Mouse (Mus musculus) gastrocnemius, postnatal 36 days (tissue): Measurements from ENCODE around the gene Myadml2. TPM values are rescaled to one million over a fixed set of nuclear protein-coding genes. Genes with fewer than 3 reads are reported as not detected.

Experiments
- DNase-seq, 2 experiments: peaks; one replicate each; pipeline ENCODE4 v3.0.0; 2022
- intact Hi-C: fragments of 180-260 bp; cut with DNase I; formaldehyde crosslinking; loops from one replicate; pipeline ENCODE4 v1.15.1; 2025
- total RNA-seq, 2 experiments: library from RNA; stranded (reverse); gene quantifications; 2 replicates each; pipeline ENCODE4 v1.2.3; 2021

Gene Myadml2
- total RNA-seq, 2 experiments from 2014 or later, result 129 to 137 TPM

DNA sequence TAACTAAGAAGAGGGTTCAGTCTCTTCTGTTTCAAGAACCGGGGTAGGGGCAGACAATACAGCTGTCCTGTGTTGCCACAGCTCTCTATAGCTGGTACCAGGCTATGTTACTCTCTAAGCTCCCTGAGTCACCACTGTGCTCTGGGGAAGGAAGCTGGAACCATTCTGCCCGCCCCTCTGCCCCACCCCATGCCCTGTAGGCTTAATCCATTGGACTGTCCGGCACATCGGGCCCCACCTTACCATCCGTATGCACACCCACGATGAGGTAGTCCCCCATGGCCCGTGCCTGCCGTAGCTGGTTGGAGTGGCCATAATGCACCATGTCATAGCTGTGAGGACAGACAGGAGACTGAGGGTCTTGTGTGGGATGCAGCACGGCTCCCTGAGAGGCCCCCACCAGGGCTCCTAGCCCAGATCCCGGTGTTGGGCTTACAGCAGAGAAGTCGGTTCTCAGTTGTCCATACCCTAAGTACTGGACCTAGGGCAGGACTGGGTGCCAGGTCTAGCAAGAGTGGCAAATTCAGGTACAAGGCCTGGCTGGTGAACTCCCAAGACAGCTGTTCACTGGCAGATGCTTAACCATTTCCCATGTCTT lies 32.3 kb downstream of the Myadml2 start:
- DNase-seq, result no peak
- intact Hi-C loops, result no loop called here

DNA sequence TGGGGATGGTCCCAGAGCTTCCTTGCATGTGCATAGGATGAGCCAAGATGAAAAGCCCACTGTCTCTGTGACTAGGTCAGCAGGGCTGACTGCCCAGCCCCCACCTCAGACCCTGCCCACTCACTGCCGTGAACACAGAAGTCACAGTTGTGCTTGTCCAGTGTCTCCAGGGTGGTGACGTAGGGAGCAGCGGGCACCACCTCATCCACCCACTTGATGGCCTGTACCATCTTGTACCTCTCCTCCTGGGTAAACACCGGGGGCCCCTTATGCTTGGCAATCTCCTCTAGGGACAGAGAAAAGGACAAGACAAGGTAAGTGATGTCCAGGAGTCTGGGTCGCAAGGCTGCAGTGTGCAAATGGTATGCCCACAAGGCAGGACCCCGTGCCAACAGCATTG lies 32.8 kb downstream of the Myadml2 start:
- intact Hi-C loops, result no loop called here
- no peak for DNase-seq

DNA sequence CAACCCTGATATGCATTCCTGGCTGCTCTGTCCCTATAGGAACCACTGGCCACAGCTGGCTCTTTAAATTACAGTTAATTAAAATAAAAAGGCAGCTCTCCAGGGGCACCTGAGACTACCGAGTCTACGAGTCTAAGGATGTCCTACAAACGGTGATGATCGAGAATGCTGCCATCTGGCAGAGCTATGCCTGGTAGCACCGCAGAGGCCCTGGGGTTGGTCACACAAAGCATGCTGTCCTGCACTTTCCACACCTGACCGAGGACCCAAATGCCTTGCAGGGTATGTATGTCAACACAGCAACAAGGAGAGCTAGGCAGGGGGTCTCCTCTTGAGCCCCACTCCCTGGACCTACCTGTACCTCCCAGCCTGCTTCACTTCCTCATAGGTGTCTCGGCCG lies 34.0 kb downstream of the Myadml2 start:
- intact Hi-C loops, result loop anchor here (5.0 kb wide), 2 partner anchors 37 to 122 kb away; partner anchors contain the start of gene Slc25a10

DNA sequence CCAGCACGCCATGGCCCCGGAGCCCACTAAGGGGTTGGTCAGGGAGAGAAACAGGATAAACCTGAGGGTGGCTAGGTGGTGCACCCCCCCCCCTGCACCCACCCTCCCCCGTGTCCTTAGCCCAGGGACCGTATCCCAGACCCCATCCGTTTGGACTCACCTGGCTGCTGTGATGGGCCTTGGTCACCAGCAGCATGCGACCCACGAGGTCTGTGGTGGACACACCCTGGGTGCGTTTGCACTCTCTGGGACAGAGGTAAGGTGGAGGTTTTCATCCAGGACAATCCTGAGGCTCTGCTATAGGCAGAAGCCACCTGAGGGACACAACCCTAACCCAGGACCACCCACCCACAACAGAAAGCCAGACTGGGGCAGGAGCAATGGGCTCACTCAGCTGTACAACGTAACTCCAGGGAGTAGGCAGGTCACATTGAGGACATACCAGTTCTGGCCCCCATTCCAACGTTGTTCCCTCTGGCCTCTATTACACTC lies 34.4 kb downstream of the Myadml2 start:
- intact Hi-C loops, result loop anchor here (5.0 kb wide), 2 partner anchors 36 to 121 kb away; partner anchors contain the start of gene Slc25a10
- no peak for DNase-seq

More for the DNA sequence above, 34.0 kb downstream of the Myadml2 start:
- no peak for DNase-seq

DNA sequence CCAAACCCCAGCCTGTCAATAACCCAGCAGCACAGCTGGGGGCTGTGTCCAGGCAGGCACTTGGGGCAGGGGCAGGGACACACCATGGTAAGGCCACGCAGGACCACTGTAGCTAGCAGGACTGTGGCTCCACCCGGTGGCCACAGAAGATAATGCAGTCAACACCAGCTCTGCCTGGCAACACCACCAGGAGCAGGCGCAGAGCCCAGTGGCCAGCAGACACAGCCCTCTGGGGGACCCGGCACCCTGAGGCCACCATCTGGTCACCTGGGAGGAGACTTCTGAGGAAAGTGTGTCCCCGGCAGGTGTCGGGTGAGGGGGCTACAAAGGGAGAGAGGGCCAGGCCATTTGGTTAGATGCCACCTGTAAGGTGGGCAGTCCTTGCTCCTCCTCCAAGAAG lies 35.2 kb downstream of the Myadml2 start:
- intact Hi-C loops, result loop anchor here (1.0 to 5.0 kb wide), 3 partner anchors 35 to 120 kb away; partner anchors contain the start of gene Slc25a10
- DNase-seq, result peak; percentile 63 to 82

DNA sequence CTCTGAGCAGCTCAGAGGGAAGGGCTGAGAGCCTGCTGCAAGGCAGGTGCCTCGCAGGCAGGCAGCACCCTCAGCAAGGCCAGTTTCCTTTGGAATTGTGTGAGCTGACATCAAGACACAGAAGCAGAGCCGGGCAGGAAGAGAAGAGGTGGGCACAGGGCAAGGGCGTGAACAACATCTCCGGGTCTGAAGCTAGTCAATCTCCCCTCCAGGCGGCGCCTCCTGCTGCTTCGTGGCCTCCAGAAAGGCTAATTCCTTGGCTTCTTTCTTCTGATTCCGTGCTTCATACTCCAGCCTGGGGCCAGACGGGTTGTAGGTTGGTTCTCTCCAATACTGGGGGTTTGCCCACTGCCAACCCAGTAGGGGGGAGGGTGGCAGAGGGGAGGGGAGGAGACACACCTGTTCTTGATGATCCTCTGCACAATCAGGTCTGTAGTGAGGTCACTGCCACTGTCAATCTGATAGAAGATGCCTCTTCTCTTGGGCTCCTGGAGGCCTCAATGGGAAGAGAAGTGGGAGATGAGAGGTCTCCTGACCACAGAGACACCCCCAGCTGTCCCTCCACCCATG lies 37.4 kb downstream of the Myadml2 start:
- intact Hi-C loops, result loop anchor here (5.0 kb wide), 2 partner anchors 33 to 118 kb away; partner anchors contain the start of gene Slc25a10
- no peak for DNase-seq

DNA sequence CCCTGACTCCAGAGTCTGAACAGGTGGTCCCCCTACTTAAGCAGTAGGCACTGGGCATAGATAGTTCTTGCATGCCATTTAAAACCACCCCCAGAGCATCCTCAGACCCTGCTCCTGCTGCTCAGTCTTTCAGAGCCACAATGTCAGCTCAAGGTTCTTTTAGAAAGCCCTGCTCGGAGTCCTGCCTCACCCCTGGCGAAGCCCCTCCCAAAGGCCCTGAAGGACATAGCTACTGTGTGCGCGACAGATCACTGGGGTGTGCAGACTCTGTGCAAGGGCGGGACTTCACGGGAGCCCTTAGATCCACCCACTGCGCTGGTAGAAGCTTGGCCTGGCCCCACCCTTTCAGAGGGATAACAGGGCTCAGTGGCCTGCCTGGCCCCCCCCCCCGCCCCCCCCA lies 38.7 kb downstream of the Myadml2 start:
- no peak for DNase-seq
- intact Hi-C loops, result no loop called here

DNA sequence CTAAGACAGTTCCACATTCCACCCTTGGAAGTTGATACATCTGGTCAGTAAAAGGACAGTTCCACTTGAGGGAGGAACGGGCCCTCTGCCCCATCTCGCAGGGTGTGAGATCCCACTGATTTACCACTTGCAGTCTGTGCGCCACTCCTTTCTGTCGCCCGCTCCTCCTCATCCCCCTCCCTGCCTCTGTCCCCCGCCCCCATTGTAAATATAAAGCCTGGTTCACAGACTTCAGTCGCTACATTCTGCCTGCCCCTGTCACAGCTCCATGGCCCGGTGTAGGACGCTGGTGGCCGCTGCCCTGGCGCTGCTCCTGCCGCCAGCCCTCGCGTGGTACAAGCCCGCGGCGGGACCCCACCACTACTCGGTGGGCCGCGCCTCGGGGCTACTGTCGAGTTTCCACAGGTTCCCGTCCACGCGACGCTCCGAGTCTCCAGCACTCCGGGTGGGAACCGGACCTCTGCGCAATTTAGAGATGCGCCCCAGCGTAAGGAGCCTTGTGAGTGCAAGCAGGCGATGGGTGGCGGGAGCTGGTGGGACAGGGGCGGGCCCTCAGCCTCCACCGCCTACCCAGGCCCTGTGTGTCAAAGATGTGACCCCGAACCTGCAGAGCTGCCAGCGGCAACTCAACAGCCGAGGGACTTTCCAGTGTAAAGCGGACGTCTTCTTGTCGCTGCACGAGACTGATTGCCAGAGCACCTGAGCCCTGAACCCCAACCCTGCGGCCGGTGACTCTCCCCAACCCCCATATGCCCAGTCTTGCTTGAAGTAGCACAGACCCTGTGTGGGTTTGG lies 39.5 kb downstream of the Myadml2 start, which contains the start of gene Npb:
Gene Npb (plus strand): TSS at position 237 of the 794 bp plus-strand sequence.
- intact Hi-C loops, result no loop called here
- DNase-seq, result no peak

DNA sequence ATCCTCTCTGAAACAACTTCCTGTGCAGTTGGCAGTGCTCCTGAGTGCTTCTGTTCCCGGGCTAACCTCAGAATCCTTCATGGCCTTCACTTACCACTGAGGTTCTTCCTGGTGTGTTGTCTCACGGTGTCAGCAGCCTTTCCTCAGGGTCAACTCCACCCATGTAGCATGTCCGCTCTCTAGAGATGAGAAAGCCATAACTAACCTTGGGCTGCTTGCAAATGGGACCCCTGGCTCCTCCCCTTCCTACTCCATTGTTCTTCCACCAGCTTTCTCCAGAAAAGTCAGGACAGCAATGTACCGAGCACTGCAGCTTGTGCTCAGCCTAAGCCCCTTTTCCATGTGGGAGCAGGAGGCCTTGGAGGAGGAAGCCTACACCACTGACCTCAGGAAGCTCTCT lies 41.2 kb downstream of the Myadml2 start:
- no peak for DNase-seq
- intact Hi-C loops, result no loop called here

DNA sequence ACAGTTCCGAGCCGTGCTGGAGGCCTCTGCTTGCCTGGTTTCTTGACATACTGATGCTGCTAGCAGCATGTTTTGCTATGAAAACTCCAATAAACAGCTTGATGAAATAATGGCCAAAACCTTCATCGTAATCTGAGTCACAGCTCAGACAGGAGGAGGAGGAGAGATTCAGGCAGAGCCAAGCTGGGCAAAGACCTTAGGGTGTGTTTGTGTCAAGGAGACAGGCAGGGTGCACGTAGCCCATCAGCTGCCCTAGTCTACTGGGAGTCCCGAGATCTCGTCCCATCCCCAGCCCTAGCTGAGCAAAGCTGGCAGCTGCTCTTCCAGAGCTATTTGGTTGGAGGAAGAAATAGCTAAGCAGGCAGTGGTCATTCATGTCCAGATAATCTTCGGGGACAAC lies 42.3 kb downstream of the Myadml2 start:
- DNase-seq, result no peak
- intact Hi-C loops, result no loop called here

DNA sequence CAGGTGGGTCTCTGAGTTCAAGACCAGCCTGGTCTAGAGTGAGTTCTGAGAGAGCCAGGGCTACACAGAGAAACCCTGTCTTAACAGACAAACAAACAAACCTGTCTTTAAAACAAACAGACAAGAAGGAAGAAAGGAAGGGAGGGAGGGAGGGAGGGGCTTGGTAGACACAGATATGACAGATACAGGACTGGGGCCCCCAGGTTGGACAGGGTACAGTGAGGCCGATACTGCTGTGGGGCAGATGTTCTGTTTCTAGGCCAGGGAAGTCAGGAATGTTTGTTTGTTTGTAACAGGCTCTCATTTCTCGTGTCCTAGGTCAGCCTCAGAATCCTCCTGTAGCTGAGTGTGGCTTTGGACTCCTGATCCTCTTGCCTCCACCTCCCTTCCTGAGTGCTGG lies 44.4 kb downstream of the Myadml2 start:
- intact Hi-C loops, result no loop called here

DNA sequence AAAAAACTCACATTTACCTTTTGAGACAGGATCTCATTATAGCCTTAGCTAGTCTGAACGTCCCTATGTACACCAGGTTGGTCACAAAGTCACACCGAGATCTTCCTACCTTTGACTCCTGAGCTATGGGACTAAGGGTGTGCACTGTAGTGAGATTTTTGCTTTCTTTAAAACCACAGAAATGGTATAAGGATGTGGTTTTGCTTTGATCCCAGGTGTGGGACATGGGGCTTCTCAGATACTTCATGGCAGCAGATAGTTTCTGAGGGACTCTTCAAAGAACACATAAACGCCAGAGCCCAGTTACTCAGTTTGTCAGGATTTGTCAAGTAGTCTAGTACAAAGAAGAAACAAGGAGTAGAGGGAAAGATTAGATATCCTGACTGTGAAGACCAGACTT lies 47.2 kb downstream of the Myadml2 start:
- no peak for DNase-seq

More for the DNA sequence above, 44.4 kb downstream of the Myadml2 start:
- no peak for DNase-seq

DNA sequence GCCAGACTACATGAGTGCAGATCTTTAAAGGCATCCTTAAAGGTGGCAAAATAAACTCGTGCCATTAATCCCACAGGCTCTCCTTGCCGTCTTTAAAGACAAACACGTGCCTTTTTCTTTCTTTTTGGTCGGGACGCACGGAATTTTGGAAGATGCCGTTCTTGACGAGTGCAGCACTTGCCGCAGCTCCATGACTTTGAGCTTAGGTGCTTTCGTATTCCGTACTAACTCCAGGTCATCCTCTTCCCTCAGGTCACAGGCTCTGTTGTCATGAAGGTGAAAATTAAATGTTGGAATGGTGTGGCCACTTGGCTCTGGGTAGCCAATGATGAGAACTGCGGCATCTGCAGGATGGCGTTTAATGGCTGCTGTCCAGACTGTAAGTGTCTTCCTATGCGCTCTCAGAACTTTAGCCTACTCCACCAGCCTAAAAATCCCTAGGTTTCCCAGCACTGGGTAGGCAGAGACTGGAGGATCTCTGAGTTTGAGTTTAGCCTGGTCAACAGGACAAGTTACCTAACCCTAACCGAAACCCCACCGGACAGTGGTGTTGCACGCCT lies 48.9 kb downstream of the Myadml2 start:
- DNase-seq, result no peak

More for the DNA sequence above, 47.2 kb downstream of the Myadml2 start:
- intact Hi-C loops, result no loop called here

DNA sequence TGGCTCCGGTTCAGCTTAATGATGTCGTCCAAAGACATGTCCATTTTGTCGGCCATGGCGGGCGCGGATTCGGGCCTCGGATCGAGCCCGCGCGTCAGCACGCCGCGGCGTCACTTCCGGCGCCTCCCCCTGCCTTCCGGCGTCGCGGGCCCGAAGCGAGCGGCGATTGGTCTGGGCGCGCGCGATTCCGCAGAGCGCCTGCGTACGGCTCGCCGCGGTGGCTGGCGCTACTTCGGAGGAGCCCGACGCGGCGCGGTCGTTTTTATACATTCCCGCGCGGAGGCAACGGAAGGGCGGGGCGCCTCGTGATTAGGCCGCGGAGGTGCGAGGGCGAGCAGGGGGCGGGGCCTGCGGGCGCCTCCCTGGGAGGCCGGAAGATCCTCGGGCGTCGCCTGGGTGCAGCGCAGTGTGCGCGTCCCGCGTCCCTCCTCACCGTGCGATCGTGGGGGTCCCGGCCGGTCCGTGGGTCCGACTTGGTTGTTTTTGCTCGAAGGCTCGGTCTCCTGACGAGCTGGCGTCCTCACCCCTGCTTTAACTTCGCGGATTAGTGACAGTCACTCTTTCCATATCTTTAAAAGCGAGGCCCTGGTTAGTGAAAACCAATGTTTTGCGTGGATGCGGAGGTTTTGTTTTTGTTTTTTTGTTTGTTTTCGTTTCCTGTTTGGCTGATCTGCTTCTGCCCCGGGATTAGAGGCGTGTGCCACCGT lies 49.5 kb downstream of the Myadml2 start, which contains the start of the genes Alyref and Anapc11:
Gene Alyref (minus strand): TSS at position 83 of the 707 bp plus-strand sequence.
Gene Anapc11 (plus strand): TSS at position 139 of the 707 bp plus-strand sequence.
- intact Hi-C loops, result loop anchor here (2.0 kb wide), 1 partner anchor 18 kb away; the partner anchor contains the start of gene Arhgdia
- DNase-seq, result peak; percentile 87 to 90

More for the DNA sequence above, 48.9 kb downstream of the Myadml2 start:
- intact Hi-C loops, result loop anchor here (2.0 kb wide), 1 partner anchor 18 kb away; the partner anchor contains the start of gene Arhgdia

DNA sequence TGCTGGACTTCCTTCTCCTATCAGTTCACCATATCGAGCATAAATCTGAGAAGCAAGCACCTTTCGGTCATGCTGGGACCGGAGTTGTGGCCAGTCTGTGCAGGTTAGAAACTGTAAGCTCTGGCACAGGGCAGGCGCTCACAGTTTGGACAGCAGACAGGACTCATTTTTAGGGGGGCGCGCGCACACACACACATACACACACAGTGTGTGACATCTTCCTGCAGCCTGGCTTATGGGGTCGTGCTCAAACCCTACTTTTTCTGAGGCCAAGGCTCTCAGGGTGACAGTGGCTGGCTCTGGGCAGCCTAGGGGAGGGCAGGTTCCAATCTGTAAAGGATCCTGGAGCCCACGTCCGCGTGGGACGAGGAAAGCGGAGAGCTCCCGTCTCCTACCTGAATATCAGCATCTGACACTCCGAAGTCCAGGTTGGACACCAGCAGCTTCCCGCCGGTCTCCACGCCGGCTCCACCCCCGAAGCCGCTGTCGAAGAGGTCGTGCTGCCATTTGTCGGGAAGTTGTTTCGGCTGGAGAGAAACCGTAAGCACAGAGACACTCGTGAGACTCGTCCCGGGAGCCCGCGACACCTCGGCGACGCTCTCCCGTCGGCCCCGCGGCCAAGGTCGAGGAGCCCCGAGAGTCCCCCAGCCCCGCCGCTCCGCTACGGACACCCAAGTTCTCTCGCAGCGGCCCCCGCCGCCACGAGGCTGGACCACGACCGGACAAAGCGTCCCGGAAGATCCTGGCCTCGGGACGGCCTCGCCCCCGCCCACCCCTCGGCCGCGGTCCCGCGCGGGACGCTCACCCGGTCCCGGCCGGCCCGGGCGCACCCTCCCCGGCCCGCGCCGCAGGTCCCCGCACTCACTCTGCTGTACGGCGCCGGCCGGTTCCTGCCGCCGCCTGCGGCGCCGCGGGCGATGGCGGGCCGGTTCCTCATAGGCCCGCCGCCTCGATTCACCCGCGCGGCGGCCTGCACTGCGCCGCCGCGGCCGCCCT lies 50.4 kb downstream of the Myadml2 start:
- DNase-seq, result no peak

More for the DNA sequence above, 50.4 kb downstream of the Myadml2 start:
- intact Hi-C loops, result loop anchor here (2.0 kb wide), 1 partner anchor 17 kb away; the partner anchor contains the start of gene Arhgdia
